Mouse (Mus musculus) spleen, adult 12 weeks (tissue): ENCODE data around the gene Tmem181a.
"Not testable (repeated sequence)": the region's sequence is repeated elsewhere in the genome, so short reads cannot be mapped to it uniquely, and the experiment has no call there.

Experiments
- DNase-seq: peaks from one replicate; pipeline ENCODE4 v3.0.0; 2022; ENCODE audit warnings: low spot score

Tmem181a gene

GRCm38 (mm10) chr17:6256400-6257069 is at the start of gene Tmem181a:
Gene Tmem181a, plus strand, starts transcription at chr17:6256860.
- not testable (repeated sequence) for DNase-seq

GRCm38 (mm10) chr17:6211721-6212120 is 44.9 kb upstream of the Tmem181a start:
- DNase-seq, result no peak

GRCm38 (mm10) chr17:6215640-6216039 is 41.0 kb upstream of the Tmem181a start:
- DNase-seq, result no peak

GRCm38 (mm10) chr17:6216514-6216913 is 40.1 kb upstream of the Tmem181a start:
- no peak for DNase-seq

GRCm38 (mm10) chr17:6232633-6233032 is 24.0 kb upstream of the Tmem181a start:
- DNase-seq, result not testable (repeated sequence)

- not testable (repeated sequence) for DNase-seq
Observed at GRCm38 (mm10) chr17:6251298-6251697, 5.4 kb upstream of the Tmem181a start.

GRCm38 (mm10) chr17:6257070-6257456 is 403 bp downstream of the Tmem181a start:
- not testable (repeated sequence) for DNase-seq

GRCm38 (mm10) chr17:6269876-6270831 is 13.5 kb downstream of the Tmem181a start:
- not testable (repeated sequence) for DNase-seq

- DNase-seq, result not testable (repeated sequence)
Observed at GRCm38 (mm10) chr17:6270840-6271239, 14.2 kb downstream of the Tmem181a start.

- not testable (repeated sequence) for DNase-seq
Observed at GRCm38 (mm10) chr17:6271970-6272369, 15.3 kb downstream of the Tmem181a start.

GRCm38 (mm10) chr17:6274693-6275092 is 18.0 kb downstream of the Tmem181a start:
- DNase-seq, result not testable (repeated sequence)

- DNase-seq, result not testable (repeated sequence)
Observed at GRCm38 (mm10) chr17:6279205-6279604, 22.5 kb downstream of the Tmem181a start.

GRCm38 (mm10) chr17:6279772-6280171 is 23.1 kb downstream of the Tmem181a start:
- not testable (repeated sequence) for DNase-seq

- not testable (repeated sequence) for DNase-seq
Observed at GRCm38 (mm10) chr17:6280513-6280912, 23.9 kb downstream of the Tmem181a start.

- not testable (repeated sequence) for DNase-seq
Observed at GRCm38 (mm10) chr17:6283137-6283536, 26.5 kb downstream of the Tmem181a start.

- DNase-seq, result not testable (repeated sequence)
Observed at GRCm38 (mm10) chr17:6286169-6286568, 29.5 kb downstream of the Tmem181a start.

- not testable (repeated sequence) for DNase-seq
Observed at GRCm38 (mm10) chr17:6289045-6289444, 32.4 kb downstream of the Tmem181a start.

GRCm38 (mm10) chr17:6293882-6294281 is 37.2 kb downstream of the Tmem181a start:
- not testable (repeated sequence) for DNase-seq

GRCm38 (mm10) chr17:6297060-6297795 is 40.6 kb downstream of the Tmem181a start:
- DNase-seq, result not testable (repeated sequence)

GRCm38 (mm10) chr17:6300190-6300863 is 43.7 kb downstream of the Tmem181a start:
- DNase-seq, result not testable (repeated sequence)

- DNase-seq, result not testable (repeated sequence)
Observed at GRCm38 (mm10) chr17:6304891-6305290, 48.2 kb downstream of the Tmem181a start.
